Mouse (Mus musculus) stomach, postnatal 0 days (tissue): ENCODE data around the gene Add2. TPM values are rescaled to one million over a fixed set of nuclear protein-coding genes. Genes with fewer than 3 reads are reported as not detected.
A peak's percentile ranks its signal among the peaks of the same experiment; 100 is the strongest.

ENCODE experiments used
- ATAC-seq: fragments of 200-750 bp; cut with Nextera tagmentation; 2 replicates; pipeline ENCODE4 v1.8.0; 2017; ENCODE audit not compliant: low FRiP score, low TSS enrichment
- DNase-seq: peaks from one replicate; pipeline ENCODE4 v3.0.0-alpha.2; 2016; ENCODE audit warnings: low spot score
- H3K27ac ChIP-seq: fragments of 300-500 bp; sonication (generic); replicated peaks from 2 replicates; pipeline ENCODE4 v1.5.1; 2014; ENCODE audit warnings: mild to moderate bottlenecking, control low read depth
- H3K27me3 ChIP-seq: fragments of 300-500 bp; sonication (generic); 2 replicates; pipeline ENCODE4 v1.6.1; 2014; ENCODE audit warnings: low read length; ENCODE audit not compliant: control insufficient read depth, insufficient read depth
- H3K36me3 ChIP-seq: fragments of 300-500 bp; sonication (generic); 2 replicates; pipeline ENCODE4 v1.6.1; 2014; ENCODE audit warnings: low read length, mixed read lengths; ENCODE audit not compliant: control insufficient read depth, insufficient read depth
- H3K4me1 ChIP-seq: fragments of 300-500 bp; sonication (generic); replicated peaks from 2 replicates; pipeline ENCODE4 v1.6.1; 2014; ENCODE audit warnings: antibody characterized with exemption; ENCODE audit not compliant: control insufficient read depth, insufficient read depth
- H3K4me2 ChIP-seq: fragments of 300-500 bp; sonication (generic); replicated peaks from 2 replicates; pipeline ENCODE4 v1.6.1; 2014; ENCODE audit warnings: low read depth, mild to moderate bottlenecking, control low read depth, moderate library complexity
- H3K4me3 ChIP-seq: fragments of 300-500 bp; sonication (generic); 2 replicates; pipeline ENCODE4 v1.5.1; 2014; ENCODE audit warnings: low read depth, low read length, control low read depth
- H3K9ac ChIP-seq: fragments of 300-500 bp; sonication (generic); 2 replicates; pipeline ENCODE4 v1.6.1; 2014; ENCODE audit warnings: mild to moderate bottlenecking, low read length, control low read depth, mixed read lengths
- H3K9me3 ChIP-seq: fragments of 300-500 bp; sonication (generic); 2 replicates; pipeline ENCODE4 v1.6.1; 2016; ENCODE audit warnings: low read length; ENCODE audit not compliant: control insufficient read depth
- CTCF ChIP-seq: IDR thresholded peaks from 2 replicates; pipeline ENCODE4 v1.5.1; 2016; ENCODE audit warnings: antibody characterized with exemption, low read depth, mild to moderate bottlenecking, moderate library complexity
- EP300 ChIP-seq: optimal IDR thresholded peaks from 2 replicates; pipeline ENCODE3; 2016; ENCODE audit warnings: antibody characterized with exemption
- WGBS: fragments of 180-500 bp; shearing (Covaris S2); extraction: QIAGEN DNeasy Blood & Tissue Kit; methylation state at CpG from one replicate; pipeline ENCODE4 v1.1.7; 2014; 5-methylcytosine and 5-hydroxymethylcytosine counted together
- polyA plus RNA-seq: library from polyadenylated mRNA; unstranded; fragments of >200 nt; fragmentation: Nextera tagmentation; extraction: Ambion mirVana; gene quantifications from 2 replicates; pipeline ENCODE4 v1.2.1, GENCODE M21; 2015

Gene Add2
- polyA plus RNA-seq, 1 experiment from 2014 or later, result 2.1 TPM

DNA sequence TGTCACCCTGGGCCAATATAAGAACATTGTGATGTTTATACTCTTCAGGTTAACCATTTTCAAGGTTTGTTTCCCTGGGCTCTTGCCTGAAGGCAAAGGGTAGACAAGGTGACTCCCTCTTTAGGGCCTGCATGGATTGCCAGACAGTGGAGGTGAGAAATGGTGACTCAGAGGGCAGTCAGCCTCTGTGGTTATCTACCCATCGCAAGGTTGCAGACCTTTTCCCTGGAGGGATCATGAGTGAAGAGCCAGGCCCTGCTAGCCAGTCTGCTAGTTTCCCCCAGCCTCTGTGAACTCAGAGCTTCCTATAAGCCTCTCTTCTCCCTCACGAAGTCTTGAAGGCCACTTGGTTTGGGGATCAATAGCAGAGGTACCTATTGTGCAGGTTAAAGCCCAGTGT lies 48.0 kb downstream of the Add2 start:
- no peak overlapping the region for H3K27ac ChIP-seq
- no peaks in the 10 kb centered on the region for H3K36me3 ChIP-seq
- 81% methylated on average over 2 of the region's 2 CpGs for whole genome bisulfite sequencing
- H3K9ac ChIP-seq, result no peak overlapping the region
- H3K9me3 ChIP-seq, result no peaks in the 10 kb centered on the region
- H3K4me3 ChIP-seq, result no peak overlapping the region
- TF ChIP-seq EP300 (no peak), CTCF (no peak)
- no peak for ATAC-seq
- H3K4me2 ChIP-seq, result no peak overlapping the region
- no peak for DNase-seq
- H3K4me1 ChIP-seq, result no peaks in the 10 kb centered on the region
- H3K27me3 ChIP-seq, result no peaks in the 10 kb centered on the region

DNA sequence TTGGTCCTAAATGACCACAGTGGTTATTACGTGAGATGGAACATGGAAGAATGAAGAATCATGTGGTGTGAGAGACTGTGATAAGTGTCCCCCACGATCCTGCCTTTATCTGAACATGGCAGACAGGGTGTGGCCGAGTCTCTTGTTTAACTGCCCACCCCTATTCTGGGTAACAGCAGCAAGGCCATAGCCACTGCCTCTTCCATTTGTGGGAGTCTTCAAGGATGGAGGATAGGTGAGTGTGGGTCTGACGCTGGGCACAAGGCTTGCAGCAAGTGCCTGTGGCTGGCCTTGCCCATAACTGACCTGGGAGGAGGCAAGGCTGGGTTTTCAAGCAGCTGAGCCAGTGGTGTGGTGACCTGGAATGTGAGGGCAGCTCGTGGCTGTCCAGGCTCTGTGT lies 49.4 kb downstream of the Add2 start:
- no peaks in the 10 kb centered on the region for H3K4me1 ChIP-seq
- DNase-seq (no peak), ATAC-seq (no peak)
- no peak for TF ChIP-seq CTCF
- TF ChIP-seq EP300, result no peak
- WGBS, result 52% methylated on average over 5 of the region's 5 CpGs
- H3K27me3 ChIP-seq, result no peaks in the 10 kb centered on the region
- no peak overlapping the region for H3K4me2 ChIP-seq
- H3K4me3 ChIP-seq, result no peak overlapping the region
- no peaks in the 10 kb centered on the region for H3K36me3 ChIP-seq
- H3K27ac ChIP-seq, result no peak overlapping the region
- H3K9ac ChIP-seq, result no peak overlapping the region
- H3K9me3 ChIP-seq, result no peaks in the 10 kb centered on the region

DNA sequence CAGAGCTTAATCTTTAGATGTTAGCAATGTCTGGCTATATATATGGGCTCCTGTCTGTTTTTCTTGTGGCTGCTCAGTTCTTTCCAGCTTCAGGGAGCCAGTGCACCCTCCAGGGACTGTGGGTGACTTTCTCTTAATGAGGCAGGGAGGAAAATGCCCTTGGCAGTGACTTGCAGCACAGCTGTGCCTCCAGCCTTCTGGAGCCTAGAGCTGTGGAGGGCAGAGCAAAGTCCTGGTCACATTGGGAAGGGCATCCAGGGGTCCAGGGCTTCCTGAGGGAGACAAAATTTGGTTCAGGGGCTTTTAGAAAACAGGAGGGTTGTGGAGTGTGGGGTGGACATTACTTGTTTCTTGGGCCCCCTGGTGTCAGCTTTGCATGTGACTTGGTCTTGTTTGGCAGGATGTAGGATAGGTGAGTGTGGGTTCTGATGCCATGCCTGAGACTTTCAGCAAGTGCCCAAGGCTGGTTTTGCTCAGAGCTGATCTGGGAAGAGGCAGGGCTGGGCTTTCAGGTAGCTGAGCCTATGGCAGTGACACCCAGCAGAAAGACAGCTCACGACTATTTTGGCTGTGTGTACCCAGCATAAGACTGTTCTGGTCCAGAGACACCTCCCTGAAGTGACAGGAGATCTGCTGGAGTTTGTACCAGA lies 50.0 kb downstream of the Add2 start:
- no peaks in the 10 kb centered on the region for H3K9me3 ChIP-seq
- TF ChIP-seq CTCF (no peak), EP300 (no peak)
- no peaks in the 10 kb centered on the region for H3K27me3 ChIP-seq
- no peak for DNase-seq
- H3K4me2 ChIP-seq, result no peak overlapping the region
- WGBS, result 50% methylated on average over 1 of the region's 1 CpGs
- H3K36me3 ChIP-seq, result no peaks in the 10 kb centered on the region
- H3K4me1 ChIP-seq, result no peaks in the 10 kb centered on the region
- H3K27ac ChIP-seq, result no peak overlapping the region
- H3K9ac ChIP-seq, result no peak overlapping the region
- ATAC-seq, result no peak
- no peak overlapping the region for H3K4me3 ChIP-seq

DNA sequence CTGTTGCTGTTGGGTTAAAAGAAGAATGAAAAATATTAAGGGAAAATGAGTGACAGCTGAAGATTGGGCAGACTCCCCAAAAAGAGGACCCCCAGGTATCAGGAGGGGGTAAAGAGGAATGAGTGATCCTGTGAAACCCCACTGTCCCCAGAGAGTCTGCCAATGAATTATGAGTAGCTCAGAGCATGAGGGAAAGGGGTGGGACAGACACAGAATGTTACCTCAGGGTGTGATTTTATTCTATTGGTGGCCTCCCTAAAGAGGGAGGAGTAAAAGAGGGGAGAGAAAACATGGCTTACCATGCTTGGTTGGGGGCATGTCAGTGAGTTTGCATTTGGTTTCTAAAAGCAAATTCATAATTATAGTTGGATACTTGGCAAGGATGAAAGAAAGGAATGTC lies 50.8 kb downstream of the Add2 start:
- H3K27me3 ChIP-seq, result no peaks in the 10 kb centered on the region
- no peaks in the 10 kb centered on the region for H3K4me1 ChIP-seq
- no peak for ATAC-seq
- no peak overlapping the region for H3K27ac ChIP-seq
- H3K9ac ChIP-seq, result no peak overlapping the region
- H3K4me2 ChIP-seq, result no peak overlapping the region
- H3K36me3 ChIP-seq, result no peaks in the 10 kb centered on the region
- no peaks in the 10 kb centered on the region for H3K9me3 ChIP-seq
- TF ChIP-seq CTCF (no peak), EP300 (no peak)
- no peak overlapping the region for H3K4me3 ChIP-seq
- no peak for DNase-seq

DNA sequence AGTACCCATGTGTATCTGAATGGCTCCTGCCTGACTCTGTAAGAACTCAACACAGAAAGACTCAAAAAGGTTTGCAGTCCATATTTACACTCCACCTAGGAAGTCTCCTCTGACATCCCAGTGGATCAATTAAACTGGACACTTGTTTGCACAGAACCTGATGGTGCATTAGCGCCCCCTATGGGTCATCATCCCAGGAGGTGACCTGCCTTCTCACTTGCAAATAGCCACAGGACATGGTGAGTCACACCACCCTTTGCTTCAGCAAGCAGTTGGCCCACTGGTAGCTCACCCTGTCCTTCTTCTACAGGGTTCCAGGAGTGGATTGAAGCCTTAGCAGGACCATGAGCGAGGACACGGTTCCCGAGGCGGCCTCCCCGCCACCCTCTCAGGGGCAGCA lies 57.0 kb downstream of the Add2 start:
- Histone ChIP-seq H3K9ac (no peak overlapping the region), H3K4me3 (no peak overlapping the region), H3K36me3 (no peaks in the 10 kb centered on the region), H3K27me3 (no peaks in the 10 kb centered on the region), H3K27ac (no peak overlapping the region), H3K9me3 (no peaks in the 10 kb centered on the region), H3K4me2 (no peak overlapping the region), H3K4me1 (no peaks in the 10 kb centered on the region)
- 73% methylated on average over 6 of the region's 6 CpGs for WGBS
- ATAC-seq (no peak), DNase-seq (peak; percentile 51)
- TF ChIP-seq CTCF (peak; percentile 70), EP300 (no peak)

DNA sequence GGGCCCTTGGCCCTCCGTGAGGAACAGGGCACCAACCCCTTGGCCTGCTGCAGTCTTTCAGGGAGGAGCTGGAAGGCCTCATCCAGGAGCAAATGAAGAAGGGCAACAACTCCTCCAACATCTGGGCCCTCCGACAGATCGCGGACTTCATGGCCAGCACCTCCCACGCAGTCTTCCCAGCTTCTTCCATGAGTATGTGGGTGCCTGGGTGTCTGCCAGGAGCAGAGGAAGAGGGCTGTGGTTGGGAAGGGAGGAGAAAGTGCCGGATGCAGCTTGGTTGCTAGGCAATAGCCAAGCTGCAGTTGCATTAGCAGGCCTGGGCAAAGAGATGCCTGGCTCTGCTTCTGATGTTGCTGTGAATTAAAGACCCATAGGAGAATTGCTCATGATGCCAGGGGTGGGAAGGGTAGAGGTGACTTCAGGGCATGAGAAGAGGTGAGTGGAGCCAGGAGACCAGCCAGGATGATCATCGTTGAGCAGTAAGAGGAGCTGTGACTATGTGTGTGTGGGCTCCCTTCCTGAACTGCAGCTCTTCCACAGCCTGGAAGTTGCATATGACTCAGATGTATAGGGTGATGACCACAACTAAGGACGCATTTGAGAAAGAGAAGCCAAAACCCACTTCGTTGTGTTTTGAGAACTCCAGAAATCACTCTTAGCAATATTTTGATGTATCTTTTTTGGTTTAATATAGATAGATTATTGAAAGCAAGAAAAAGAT lies 58.5 kb downstream of the Add2 start:
- no peaks in the 10 kb centered on the region for H3K9me3 ChIP-seq
- no peak for ATAC-seq
- no peaks in the 10 kb centered on the region for H3K27me3 ChIP-seq
- WGBS, result 63% methylated on average over 9 of the region's 9 CpGs
- peak; percentile 35 for DNase-seq
- no peak overlapping the region for H3K9ac ChIP-seq
- no peak overlapping the region for H3K4me2 ChIP-seq
- H3K36me3 ChIP-seq, result no peaks in the 10 kb centered on the region
- no peak overlapping the region for H3K27ac ChIP-seq
- H3K4me1 ChIP-seq, result no peaks in the 10 kb centered on the region
- H3K4me3 ChIP-seq, result no peak overlapping the region
- TF ChIP-seq CTCF, result no peak
- TF ChIP-seq EP300, result no peak
